Mouse (Mus musculus) ES-E14 (cell line): ENCODE results near the gene Gm44973. TPM values are rescaled to one million over a fixed set of nuclear protein-coding genes. Genes with fewer than 3 reads are reported as not detected.

Source experiments
- DNase-seq: peaks from one replicate; pipeline ENCODE4 v3.0.0-alpha.2; 2013; ENCODE audit warnings: low read depth, low spot score
- H3K27ac ChIP-seq: 2 replicates; pipeline ENCODE4 v1.5.1; 2012; ENCODE audit warnings: low read depth, mild to moderate bottlenecking, low read length, moderate library complexity, mixed read lengths; ENCODE audit not compliant: poor library complexity, insufficient read depth, severe bottlenecking
- H3K36me3 ChIP-seq: 2 replicates; pipeline ENCODE4 v1.6.1; 2012; ENCODE audit warnings: mild to moderate bottlenecking, low read length, moderate library complexity, mixed read lengths; ENCODE audit not compliant: control insufficient read depth, poor library complexity, insufficient read depth, severe bottlenecking
- H3K4me1 ChIP-seq, 2 experiments: fragments of 150-350 bp in 1 of 2; sonication (generic) in 1 of 2; 2 replicates each; pipeline ENCODE4 v1.6.1; 2012; ENCODE audit warnings: low read length in 2 of 2, mild to moderate bottlenecking in 1 of 2, mixed read lengths in 1 of 2; ENCODE audit not compliant: control insufficient read depth in 2 of 2, insufficient read depth in 2 of 2, poor library complexity in 1 of 2
- H3K4me3 ChIP-seq, 2 experiments: fragments of 150-350 bp in 1 of 2; sonication (generic) in 1 of 2; 2 replicates each; pipeline ENCODE4 v1.5.1; 2012; ENCODE audit warnings: low read length in 2 of 2, low read depth in 1 of 2, mild to moderate bottlenecking in 1 of 2, mixed read lengths in 1 of 2; ENCODE audit not compliant: insufficient read depth in 1 of 2, poor library complexity in 1 of 2, severe bottlenecking in 1 of 2
- H3K9ac ChIP-seq: 2 replicates; pipeline ENCODE4 v1.6.1; 2012; ENCODE audit warnings: low read depth, mild to moderate bottlenecking, low read length, mixed read lengths; ENCODE audit not compliant: poor library complexity, insufficient read depth, severe bottlenecking
- H3K9me3 ChIP-seq: fragments of 150-350 bp; sonication (generic); 2 replicates; pipeline ENCODE4 v1.6.1; 2012; ENCODE audit warnings: low read depth, mild to moderate bottlenecking, low read length; ENCODE audit not compliant: control insufficient read depth, insufficient read depth
- CHD2 ChIP-seq: IDR thresholded peaks from 2 replicates; pipeline ENCODE4 v1.6.1; 2014; ENCODE audit warnings: mild to moderate bottlenecking, low read depth, low read length, inconsistent platforms
- HCFC1 ChIP-seq: IDR thresholded peaks from 2 replicates; pipeline ENCODE4 v1.6.1; 2012; ENCODE audit warnings: low read length, inconsistent platforms, borderline replicate concordance; ENCODE audit not compliant: insufficient read depth
- MAFK ChIP-seq: IDR thresholded peaks from 2 replicates; pipeline ENCODE4 v1.6.1; 2014; ENCODE audit warnings: mild to moderate bottlenecking, low read depth, low read length, inconsistent platforms; ENCODE audit not compliant: insufficient read depth
- ZC3H11A ChIP-seq: IDR thresholded peaks from 2 replicates; pipeline ENCODE4 v1.6.1; 2012; ENCODE audit warnings: low read depth, mild to moderate bottlenecking, inconsistent platforms, low read length, borderline replicate concordance
- ZNF384 ChIP-seq: IDR thresholded peaks from 2 replicates; pipeline ENCODE4 v1.6.1; 2012; ENCODE audit warnings: low read depth, low read length, inconsistent platforms
- in situ Hi-C, 2 experiments: fragments of 600-800 bp; cut with MboI; formaldehyde crosslinking; loops; one replicate each; pipeline ENCODE4 v1.15.1; 2025; ENCODE audit warnings: low sequenced_read_pairs in 2 of 2, inconsistent platforms in 1 of 2; ENCODE audit not compliant: unreplicated experiment in 2 of 2
- total RNA-seq: library from RNA; depleted of rRNA; stranded (reverse); fragments of 300-350 nt; gene quantifications from 2 replicates; pipeline ENCODE4 v1.2.3, GENCODE M21; 2012

Gm44973 gene
- total RNA-seq, 1 experiment = not detected

- Histone ChIP-seq H3K9me3 (no peaks in the 10 kb centered on the region), H3K27ac (no peak overlapping the region), H3K9ac (peak overlapping the region; percentile 50), H3K4me3 (peak overlapping the region; percentile 59 to 63), H3K36me3 (peaks cover 5% of the 10 kb centered on the region; the same call in 1 of the 2 replicates), H3K4me1 (peaks cover 0 to 12% of the 10 kb centered on the region in 2 experiments; a peak in 1 of 4 replicates)
- in situ Hi-C loops = no loop called here
- no peak for TF ChIP-seq HCFC1
- no peak for TF ChIP-seq MAFK
- no peak for TF ChIP-seq CHD2
- TF ChIP-seq ZNF384 = no peak
- TF ChIP-seq ZC3H11A = no peak
- no peak for DNase-seq
Measured at GRCm38 (mm10) chr7:5031496-5031895, 16.2 kb downstream of the Gm44973 start.

DNA sequence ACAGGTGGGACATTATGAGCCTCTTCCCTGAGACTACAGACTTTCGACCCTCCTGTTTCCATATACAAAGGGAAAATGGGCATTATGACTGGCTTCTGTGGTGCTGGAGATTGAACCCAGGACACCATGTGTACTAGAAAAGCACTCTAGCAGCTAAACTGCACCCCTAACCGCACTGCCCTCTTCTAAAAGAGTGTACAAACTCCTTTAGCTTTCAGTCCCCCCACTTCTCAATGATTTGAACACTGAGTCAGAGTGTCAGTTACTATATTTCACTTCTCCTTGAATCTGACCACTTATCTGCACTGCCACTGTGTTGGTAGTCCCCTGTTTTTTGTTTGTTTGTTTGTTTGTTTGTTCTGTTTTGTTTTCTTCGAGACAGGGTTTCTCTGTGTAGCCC lies 18.5 kb downstream of the Gm44973 start, which contains the start of gene 4632433K11Rik:
TSS of gene 4632433K11Rik (plus strand) at position 301 of the 400 bp plus-strand sequence.
- Histone ChIP-seq H3K4me1 (peaks cover 2 to 10% of the 10 kb centered on the region in 2 experiments; a peak in 1 of 4 replicates), H3K36me3 (peaks cover 3% of the 10 kb centered on the region; the same call in 1 of the 2 replicates), H3K9ac (no peak within 1 kb of the TSS), H3K27ac (no peak within 1 kb of the TSS), H3K9me3 (no peaks in the 10 kb centered on the region), H3K4me3 (no peak within 1 kb of the TSS)
- DNase-seq = no peak
- TF ChIP-seq HCFC1 (no peak), MAFK (no peak), CHD2 (no peak), ZNF384 (no peak), ZC3H11A (no peak)
- in situ Hi-C loops = no loop called here

DNA sequence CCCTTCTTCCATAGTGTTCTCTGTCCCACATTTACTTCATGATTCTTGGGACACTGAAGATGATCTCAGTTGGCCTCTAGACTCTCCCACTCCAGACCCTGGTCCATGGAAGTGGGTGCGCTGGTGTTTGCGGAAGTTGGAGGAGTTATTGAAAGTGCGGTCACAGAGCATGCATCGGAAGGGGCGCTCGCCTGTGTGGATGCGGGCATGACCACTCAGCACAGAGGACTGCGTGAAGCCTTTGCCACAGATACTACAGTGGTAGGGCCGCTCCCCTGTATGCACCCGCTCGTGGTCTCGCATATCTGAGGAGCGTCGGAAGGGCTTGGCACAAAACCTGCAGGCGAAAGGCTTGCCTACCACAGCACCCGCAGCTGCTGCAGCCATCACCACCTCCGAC lies 20.3 kb downstream of the Gm44973 start:
- Histone ChIP-seq H3K27ac (no peak overlapping the region), H3K4me3 (no peak overlapping the region), H3K9ac (no peak overlapping the region), H3K36me3 (no peaks in the 10 kb centered on the region; the same call in 1 of the 2 replicates), H3K4me1 (peaks cover 2 to 3% of the 10 kb centered on the region in 2 experiments; a peak in 1 of 4 replicates), H3K9me3 (no peaks in the 10 kb centered on the region)
- in situ Hi-C loops = no loop called here
- no peak for TF ChIP-seq ZC3H11A
- TF ChIP-seq CHD2 = no peak
- TF ChIP-seq HCFC1 = no peak
- no peak for TF ChIP-seq MAFK
- TF ChIP-seq ZNF384 = no peak
- no peak for DNase-seq

- no peaks in the 10 kb centered on the region; the same call in 1 of the 2 replicates for H3K36me3 ChIP-seq
Measured at GRCm38 (mm10) chr7:5036136-5036535, 20.8 kb downstream of the Gm44973 start.

More at GRCm38 (mm10) chr7:5036136-5036535, 20.8 kb downstream of the Gm44973 start:
- no peak overlapping the region for H3K4me3 ChIP-seq
- no peaks in the 10 kb centered on the region for H3K9me3 ChIP-seq
- TF ChIP-seq MAFK = no peak
- no peak for TF ChIP-seq ZNF384
- TF ChIP-seq ZC3H11A = no peak
- no peak for TF ChIP-seq CHD2
- TF ChIP-seq HCFC1 = no peak
- H3K4me1 ChIP-seq = peaks cover 2 to 3% of the 10 kb centered on the region in 2 experiments; a peak in 1 of 4 replicates
- in situ Hi-C loops = no loop called here
- DNase-seq = no peak
- H3K9ac ChIP-seq = no peak overlapping the region
- no peak overlapping the region for H3K27ac ChIP-seq
